ENCODE assay signal across 7 mouse cellular contexts in the genomic region with DNA sequence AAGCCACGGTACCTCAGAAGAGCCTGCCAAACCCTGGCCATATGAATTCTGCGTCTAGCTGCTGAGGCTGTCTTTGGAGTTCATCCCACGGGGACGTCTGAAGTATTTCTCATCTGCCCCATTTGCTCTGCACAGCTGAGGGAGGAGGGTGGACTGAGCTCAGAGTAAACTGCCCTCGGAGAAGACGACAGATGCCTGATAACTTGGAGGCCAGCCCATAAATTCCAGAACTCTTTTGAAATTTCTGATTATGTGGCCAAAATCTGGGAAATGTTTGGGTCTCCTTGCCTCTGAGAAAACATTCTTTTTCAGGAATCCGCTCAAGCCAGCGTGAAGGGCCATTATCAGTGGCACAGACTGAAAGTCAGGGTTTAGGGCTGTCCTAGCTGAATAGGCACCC. TPM values are rescaled to one million over a fixed set of nuclear protein-coding genes. Genes with fewer than 3 reads are reported as not detected.
DNase-seq lines count a peak whose midpoint lies in the region; ATAC-seq lines count a peak whose summit lies in the region.

No protein-coding gene starts in this region.

- DNase-seq in limb, embryonic 10.5 days (ENCODE audit: low spot score) = no peak
- DNase-seq in fibroblast of lung, adult 2 months (ENCODE audit: low read depth) = peak; percentile 82
- peak; percentile 42 to 57 for DNase-seq in heart, postnatal 36 days
- DNase-seq in ovary, postnatal 14 days (ENCODE audit: low spot score) = peak; percentile 43
- no peak for DNase-seq in left cerebral cortex, adult 8-10 months (ENCODE audit: low spot score in 2 of 2)
- no peak for DNase-seq in left cerebral cortex, postnatal 14 days (ENCODE audit: low spot score in 2 of 2)

- H3K36me3 ChIP-seq in limb, embryonic 12.5 days = no peaks in the 10 kb centered on the region
- no peaks in the 10 kb centered on the region for H3K36me3 ChIP-seq in limb, embryonic 10.5 days

- peak overlapping the region; percentile 53; the same call in 1 of the 2 replicates for H3K27ac ChIP-seq in limb, embryonic 12.5 days
- H3K27ac ChIP-seq in limb, embryonic 10.5 days = no peak overlapping the region

- no peaks in the 10 kb centered on the region for H3K27me3 ChIP-seq in limb, embryonic 12.5 days
- no peaks in the 10 kb centered on the region for H3K27me3 ChIP-seq in limb, embryonic 10.5 days (ENCODE audit: low read depth, poor library complexity, severe bottlenecking)

- H3K4me3 ChIP-seq in limb, embryonic 12.5 days (replicated peaks) = no peak overlapping the region
- no peak overlapping the region for H3K4me3 ChIP-seq in limb, embryonic 10.5 days

- H3K9ac ChIP-seq in limb, embryonic 12.5 days (replicated peaks) = no peak overlapping the region

- no peak overlapping the region for H3K4me2 ChIP-seq in limb, embryonic 12.5 days

- ATAC-seq in limb, embryonic 12.5 days (ENCODE audit: insufficient number of reproducible peaks, insufficient read depth, low FRiP score, low TSS enrichment, low read depth) = no peak

- no peaks in the 10 kb centered on the region for H3K9me3 ChIP-seq in limb, embryonic 12.5 days
- H3K9me3 ChIP-seq in limb, embryonic 10.5 days (replicated peaks) = no peaks in the 10 kb centered on the region

- WGBS in limb, embryonic 12.5 days = 62% methylated on average over 8 of the region's 8 CpGs
- WGBS in limb, embryonic 10.5 days = 74% methylated on average over 8 of the region's 8 CpGs

- peaks cover 27% of the 10 kb centered on the region for H3K4me1 ChIP-seq in limb, embryonic 12.5 days (replicated peaks)
- H3K4me1 ChIP-seq in limb, embryonic 10.5 days = no peaks in the 10 kb centered on the region

- intact Hi-C loops in heart, postnatal 36 days (cut with DNase I) = no loop called here
- intact Hi-C loops in left cerebral cortex, postnatal 14 days (cut with DNase I) = no loop called here

RNA-seq across cellular contexts. Expression of a gene that starts 30.8 kb away (rescaled TPM):
- polyA plus RNA-seq in limb, embryonic 12.5 days (2016; fragmentation: Nextera tagmentation; extraction: Ambion mirVana) = 18.5 and 22.4 TPM in 2 replicates
- 13.4 and 16.0 TPM in 2 replicates for polyA plus RNA-seq in limb, embryonic 10.5 days (2016; fragmentation: Nextera tagmentation; extraction: Ambion mirVana)
- 10 to 100 TPM; 12.6 to 14.0 TPM for total RNA-seq in heart, postnatal 36 days (2021)
- total RNA-seq in left cerebral cortex, adult 8-10 months (2022) = 10 to 100 TPM; 14.8 to 15.7 (median 15.5) TPM
- 10 to 100 TPM; 12.5 to 13.4 TPM for total RNA-seq in left cerebral cortex, postnatal 14 days (2021)

Comparison
In these comparisons a context has a peak if more than half of its experiments do, and no peak if none do; other contexts are left out.
1. DNase-seq: peak in fibroblast of lung, adult 2 months (single experiment), heart, postnatal 36 days (2 of 2) and ovary, postnatal 14 days (single experiment); none in limb, embryonic 10.5 days (single experiment), left cerebral cortex, adult 8-10 months (0 of 2) and left cerebral cortex, postnatal 14 days (0 of 2).